Mouse (Mus musculus) hematopoietic stem cell, adult 5-6 weeks (primary cell): ENCODE data around the gene Eci1. TPM values are rescaled to one million over a fixed set of nuclear protein-coding genes. Genes with fewer than 3 reads are reported as not detected.
A peak's percentile ranks its signal among the peaks of the same experiment; 100 is the strongest.

ENCODE experiments used
- ATAC-seq, 2 experiments: fragments of 125-278 bp in 1 of 2; replicated peaks in 1 of 2; 2 replicates each; pipeline ENCODE4 v1.8.0; 2016 to 2017; ENCODE audit warnings: inconsistent platforms in 2 of 2, mild to moderate bottlenecking in 2 of 2, moderate number of reproducible peaks in 2 of 2, low read depth in 1 of 2, moderate TSS enrichment in 1 of 2; ENCODE audit not compliant: low FRiP score in 2 of 2, poor library complexity in 2 of 2, severe bottlenecking in 2 of 2, insufficient read depth in 1 of 2, low TSS enrichment in 1 of 2
- total RNA-seq: library from RNA; stranded (forward); fragments of 172-1452, 232-1000 nt; gene quantifications from 2 replicates; pipeline ENCODE4 v1.2.3, GENCODE M21; 2017

Eci1 gene
- total RNA-seq, 1 experiment from 2014 or later: 21.2 TPM

GRCm38 (mm10) chr17:24480201-24480826, 53.9 kb downstream of the Eci1 start:
- no peak for ATAC-seq

DNA sequence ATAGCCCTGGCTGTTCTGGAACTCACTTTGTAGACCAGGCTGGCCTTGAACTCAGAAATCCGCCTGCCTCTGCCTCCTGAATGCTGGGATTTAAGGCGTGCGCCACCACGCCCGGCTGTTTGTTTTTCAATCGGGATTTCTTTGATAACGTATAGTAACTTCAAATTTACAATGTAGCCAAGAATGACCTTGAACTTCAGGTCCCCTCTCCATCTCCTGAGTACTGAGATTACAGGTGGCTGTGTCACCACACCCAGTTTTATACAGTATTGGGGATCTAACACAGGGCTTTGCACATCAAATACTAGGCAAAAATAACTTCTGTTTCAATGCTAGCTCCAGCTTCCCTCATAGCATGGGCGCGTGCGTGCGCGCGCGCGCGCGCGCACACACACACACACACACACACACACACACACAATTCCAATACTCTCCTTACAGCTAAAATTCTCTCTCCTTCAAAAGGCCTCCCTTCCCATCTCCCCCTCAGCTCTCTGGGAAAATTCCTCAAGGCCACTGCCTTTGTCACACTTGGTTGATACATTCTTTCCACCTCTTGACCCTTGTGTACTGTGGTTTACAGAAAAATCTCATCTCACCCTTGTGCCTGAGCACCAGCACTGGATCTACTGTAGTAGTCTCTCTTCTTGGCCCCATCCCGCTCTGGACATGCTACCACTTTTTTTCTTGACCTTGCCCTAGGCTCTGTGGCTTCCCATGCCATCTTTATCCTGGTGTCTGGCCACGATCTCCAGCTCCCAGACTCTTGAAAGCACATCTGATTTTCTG, 54.8 kb downstream of the Eci1 start:
- ATAC-seq: no peak

- ATAC-seq: no peak
Measured at GRCm38 (mm10) chr17:24483495-24483894, 57.1 kb downstream of the Eci1 start.

GRCm38 (mm10) chr17:24485090-24485860, 58.8 kb downstream of the Eci1 start:
- no peak for ATAC-seq

- ATAC-seq: peak in 1 of 2 experiments; percentile 14; a peak in 1 of 4 replicates
Measured at GRCm38 (mm10) chr17:24488186-24488661, 61.8 kb downstream of the Eci1 start, which contains the start of gene Caskin1. Gene Caskin1, plus strand, starts transcription at chr17:24488601.

GRCm38 (mm10) chr17:24488662-24489264, 62.3 kb downstream of the Eci1 start:
- peak; percentile 46 to 59; a peak in 3 of 4 replicates for ATAC-seq

Other genes with a start within 250 kb of the Eci1 start
- gene Tbc1d24, start 221.1 kb upstream of the Eci1 start, total RNA-seq: 7.4 and 7.8 TPM in 2 replicates
- 0.20 and 0.63 TPM in 2 replicates for gene Ntn3, start 217.1 kb upstream of the Eci1 start, total RNA-seq
- gene Tedc2, start 205.8 kb upstream of the Eci1 start, total RNA-seq: 16.1 and 23.7 TPM in 2 replicates
- 18.1 and 21.1 TPM in 2 replicates for gene Ccnf, start 175.2 kb upstream of the Eci1 start, total RNA-seq
- 0.25 TPM in 1 of 2 replicates, not detected in the other for gene Abca17, start 75.6 kb upstream of the Eci1 start, total RNA-seq
- 12.8 and 14.2 TPM in 2 replicates for gene Abca3, start 74.7 kb upstream of the Eci1 start, total RNA-seq
- gene Rnps1, start 12.1 kb upstream of the Eci1 start, total RNA-seq: 160 and 256 TPM in 2 replicates
- 2.7 TPM in 1 of 2 replicates, not detected in the other for gene Dnase1l2, start 16.5 kb downstream of the Eci1 start, total RNA-seq
- 12.1 and 22.6 TPM in 2 replicates for gene E4f1, start 43.7 kb downstream of the Eci1 start, total RNA-seq
- gene Pgp, start 43.8 kb downstream of the Eci1 start, total RNA-seq: 12.9 and 13.3 TPM in 2 replicates
- gene Bricd5, start 47.2 kb downstream of the Eci1 start, total RNA-seq: 1.2 TPM in 1 of 2 replicates, not detected in the other
- 9.2 and 31.8 TPM in 2 replicates for gene Mlst8, start 52.4 kb downstream of the Eci1 start, total RNA-seq
- gene Caskin1, start 62.0 kb downstream of the Eci1 start, total RNA-seq: not detected in 2 replicates
- gene Traf7, start 101.3 kb downstream of the Eci1 start, total RNA-seq: 72.9 and 85.6 TPM in 2 replicates
- gene Rab26, start 107.6 kb downstream of the Eci1 start, total RNA-seq: 1.4 TPM in 1 of 2 replicates, not detected in the other
- gene Pkd1, start 123.2 kb downstream of the Eci1 start, total RNA-seq: 13.3 and 17.9 TPM in 2 replicates
- gene Tsc2, start 206.0 kb downstream of the Eci1 start, total RNA-seq: 25.1 and 59.3 TPM in 2 replicates
- gene Nthl1, start 206.0 kb downstream of the Eci1 start, total RNA-seq: 11.1 and 14.5 TPM in 2 replicates
- 2.2 and 4.7 TPM in 2 replicates for gene Slc9a3r2, start 223.7 kb downstream of the Eci1 start, total RNA-seq
- not detected in 2 replicates for gene Npw, start 231.8 kb downstream of the Eci1 start, total RNA-seq
- 19.7 and 22.8 TPM in 2 replicates for gene Zfp598, start 243.0 kb downstream of the Eci1 start, total RNA-seq